Mouse (Mus musculus) heart, adult 8-10 months (tissue): ENCODE data around the gene Slc39a10. TPM values are rescaled to one million over a fixed set of nuclear protein-coding genes. Genes with fewer than 3 reads are reported as not detected.
"Not testable (repeated sequence)": the region's sequence is repeated elsewhere in the genome, so short reads cannot be mapped to it uniquely, and the experiment has no call there.

Experiments
- DNase-seq: peaks from one replicate; pipeline ENCODE4 v3.0.0; 2022; ENCODE audit warnings: low spot score
- total RNA-seq, 4 experiments: library from RNA; stranded (reverse); gene quantifications; 2 replicates each; pipeline ENCODE4 v1.2.4; 2022

The Slc39a10 gene
- total RNA-seq, 4 experiments from 2014 or later = 5.5 to 8.5 (median 7.6) TPM

- DNase-seq = not testable (repeated sequence)
Observed at GRCm38 (mm10) chr1:46782227-46782626, 110.4 kb downstream of the Slc39a10 start.

DNA sequence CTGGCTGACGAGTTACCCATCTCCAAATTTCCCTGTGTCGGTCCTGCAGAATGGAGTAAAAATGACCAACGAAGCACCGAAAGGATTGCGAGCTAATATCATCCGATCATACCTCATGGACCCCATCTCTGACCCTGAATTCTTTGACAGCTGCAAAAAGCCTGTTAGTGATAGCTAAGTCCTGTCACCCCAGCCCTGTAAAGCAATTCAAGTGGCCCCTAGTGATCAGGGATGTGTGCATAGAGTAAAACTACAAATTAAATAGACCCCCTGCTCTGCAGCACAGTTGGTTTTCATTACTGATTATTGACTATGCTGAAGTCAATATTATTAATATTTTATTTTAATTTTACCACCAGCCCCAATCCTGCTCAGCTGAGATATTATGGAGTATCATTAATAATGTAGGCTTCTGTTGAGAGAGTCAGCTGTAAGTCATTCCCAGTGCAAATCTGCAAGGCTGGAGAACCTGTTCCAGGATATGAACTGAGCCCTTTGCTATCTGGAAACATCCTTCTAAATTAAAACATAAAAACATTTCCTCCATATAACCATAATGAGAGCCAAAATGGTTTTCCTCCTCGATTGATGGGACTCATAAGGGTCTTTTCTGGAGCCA is 122.5 kb downstream of the Slc39a10 start:
- not testable (repeated sequence) for DNase-seq

- not testable (repeated sequence) for DNase-seq
Observed at GRCm38 (mm10) chr1:46769318-46769717, 123.3 kb downstream of the Slc39a10 start.

- DNase-seq = not testable (repeated sequence)
Observed at GRCm38 (mm10) chr1:46764600-46764999, 128.1 kb downstream of the Slc39a10 start.
